Mouse (Mus musculus): ENCODE measurements around the gene Acmsd. TPM values are rescaled to one million over a fixed set of nuclear protein-coding genes. Genes with fewer than 3 reads are reported as not detected.

Acmsd gene
- polyA plus RNA-seq, 1 experiment: 4.1 TPM

GRCm38 (mm10) chr1:127765468-127765867 lies 36.3 kb downstream of the Acmsd start:
- WGBS: 75% methylated on average over 2 of the region's 2 CpGs
- Histone ChIP-seq H3K4me1 (ENCODE audit: control insufficient read depth, insufficient read depth, low read length) (no peaks in the 10 kb centered on the region), H3K27ac (ENCODE audit: control insufficient read depth, insufficient read depth, low read depth, low read length, poor library complexity) (no peak overlapping the region), H3K4me3 (replicated peaks; ENCODE audit: control insufficient read depth, low read depth, low read length) (no peak overlapping the region)
- TF ChIP-seq POLR2A (IDR thresholded peaks at IDR 0.05; ENCODE audit: borderline replicate concordance, control insufficient read depth, low read depth, low read length): no peak
- no peak for TF ChIP-seq CTCF (IDR thresholded peaks at IDR 0.05; ENCODE audit: control insufficient read depth, insufficient read depth, low read length)

- no peak for TF ChIP-seq CTCF (IDR thresholded peaks at IDR 0.05; ENCODE audit: control insufficient read depth, insufficient read depth, low read length)
- no peak for TF ChIP-seq POLR2A (IDR thresholded peaks at IDR 0.05; ENCODE audit: borderline replicate concordance, control insufficient read depth, low read depth, low read length)
- 78% methylated on average over 2 of the region's 2 CpGs for WGBS
Measured at GRCm38 (mm10) chr1:127766741-127767140, 37.5 kb downstream of the Acmsd start.

GRCm38 (mm10) chr1:127773198-127773802 lies 44.1 kb downstream of the Acmsd start:
- WGBS: 0% methylated on average over 14 of the region's 14 CpGs

More at GRCm38 (mm10) chr1:127766741-127767140, 37.5 kb downstream of the Acmsd start:
- no peaks in the 10 kb centered on the region for H3K4me1 ChIP-seq (ENCODE audit: control insufficient read depth, insufficient read depth, low read length)
- H3K4me3 ChIP-seq (replicated peaks; ENCODE audit: control insufficient read depth, low read depth, low read length): no peak overlapping the region
- H3K27ac ChIP-seq (ENCODE audit: control insufficient read depth, insufficient read depth, low read depth, low read length, poor library complexity): no peak overlapping the region

GRCm38 (mm10) chr1:127773803-127774500 lies 44.7 kb downstream of the Acmsd start, which contains the start of gene Ccnt2:
Ccnt2 (plus strand) TSS chr1:127774164.
- under 1% methylated on average over 63 of the region's 63 CpGs for WGBS
- H3K27ac ChIP-seq (ENCODE audit: control insufficient read depth, insufficient read depth, low read depth, low read length, poor library complexity): peak within 1 kb of the TSS; percentile 94
- H3K4me1 ChIP-seq (ENCODE audit: control insufficient read depth, insufficient read depth, low read length): peaks cover 2% of the 10 kb centered on the region; the same call in 1 of the 2 replicates
- H3K4me3 ChIP-seq (replicated peaks; ENCODE audit: control insufficient read depth, low read depth, low read length): peak within 1 kb of the TSS; percentile 95
- TF ChIP-seq POLR2A (IDR thresholded peaks at IDR 0.05; ENCODE audit: borderline replicate concordance, control insufficient read depth, low read depth, low read length) (peak; percentile 86; the same call in 1 of the 2 replicates), CTCF (IDR thresholded peaks at IDR 0.05; ENCODE audit: control insufficient read depth, insufficient read depth, low read length) (no peak)

More at GRCm38 (mm10) chr1:127773198-127773802, 44.1 kb downstream of the Acmsd start:
- peak overlapping the region; percentile 40 for H3K27ac ChIP-seq (ENCODE audit: control insufficient read depth, insufficient read depth, low read depth, low read length, poor library complexity)
- peaks cover 2% of the 10 kb centered on the region; the same call in 1 of the 2 replicates for H3K4me1 ChIP-seq (ENCODE audit: control insufficient read depth, insufficient read depth, low read length)
- TF ChIP-seq POLR2A (IDR thresholded peaks at IDR 0.05; ENCODE audit: borderline replicate concordance, control insufficient read depth, low read depth, low read length): 0 out of 2 replicates have a peak, but pooled peaks have one; percentile 5
- no peak for TF ChIP-seq CTCF (IDR thresholded peaks at IDR 0.05; ENCODE audit: control insufficient read depth, insufficient read depth, low read length)
- H3K4me3 ChIP-seq (replicated peaks; ENCODE audit: control insufficient read depth, low read depth, low read length): peak overlapping the region; percentile 39

- H3K27ac ChIP-seq (ENCODE audit: control insufficient read depth, insufficient read depth, low read depth, low read length, poor library complexity): peak overlapping the region; percentile 94
- H3K4me3 ChIP-seq (replicated peaks; ENCODE audit: control insufficient read depth, low read depth, low read length): peak overlapping the region; percentile 95
- no peak for TF ChIP-seq POLR2A (IDR thresholded peaks at IDR 0.05; ENCODE audit: borderline replicate concordance, control insufficient read depth, low read depth, low read length)
- no peak for TF ChIP-seq CTCF (IDR thresholded peaks at IDR 0.05; ENCODE audit: control insufficient read depth, insufficient read depth, low read length)
- under 1% methylated on average over 31 of the region's 31 CpGs for WGBS
- peaks cover 2% of the 10 kb centered on the region; the same call in 1 of the 2 replicates for H3K4me1 ChIP-seq (ENCODE audit: control insufficient read depth, insufficient read depth, low read length)
Measured at GRCm38 (mm10) chr1:127774501-127774880, 45.3 kb downstream of the Acmsd start.

- WGBS: 10% methylated on average over 10 of the region's 10 CpGs
- H3K4me1 ChIP-seq (ENCODE audit: control insufficient read depth, insufficient read depth, low read length): peaks cover 2% of the 10 kb centered on the region; the same call in 1 of the 2 replicates
- TF ChIP-seq CTCF (IDR thresholded peaks at IDR 0.05; ENCODE audit: control insufficient read depth, insufficient read depth, low read length): no peak
- TF ChIP-seq POLR2A (IDR thresholded peaks at IDR 0.05; ENCODE audit: borderline replicate concordance, control insufficient read depth, low read depth, low read length): no peak
- peak overlapping the region; percentile 95 for H3K4me3 ChIP-seq (replicated peaks; ENCODE audit: control insufficient read depth, low read depth, low read length)
- H3K27ac ChIP-seq (ENCODE audit: control insufficient read depth, insufficient read depth, low read depth, low read length, poor library complexity): no peak overlapping the region
Measured at GRCm38 (mm10) chr1:127775206-127775720, 46.0 kb downstream of the Acmsd start.

GRCm38 (mm10) chr1:127776246-127776645 lies 47.0 kb downstream of the Acmsd start:
- no peak for TF ChIP-seq CTCF (IDR thresholded peaks at IDR 0.05; ENCODE audit: control insufficient read depth, insufficient read depth, low read length)
- no peak for TF ChIP-seq POLR2A (IDR thresholded peaks at IDR 0.05; ENCODE audit: borderline replicate concordance, control insufficient read depth, low read depth, low read length)
- Histone ChIP-seq H3K4me1 (ENCODE audit: control insufficient read depth, insufficient read depth, low read length) (peaks cover 3% of the 10 kb centered on the region; the same call in 1 of the 2 replicates), H3K4me3 (replicated peaks; ENCODE audit: control insufficient read depth, low read depth, low read length) (no peak overlapping the region), H3K27ac (ENCODE audit: control insufficient read depth, insufficient read depth, low read depth, low read length, poor library complexity) (no peak overlapping the region)
- 54% methylated on average over 6 of the region's 6 CpGs for WGBS

GRCm38 (mm10) chr1:127778611-127779010 lies 49.4 kb downstream of the Acmsd start:
- 87% methylated on average over 3 of the region's 3 CpGs for WGBS
- H3K4me3 ChIP-seq (replicated peaks; ENCODE audit: control insufficient read depth, low read depth, low read length): no peak overlapping the region

More at GRCm38 (mm10) chr1:127778611-127779010, 49.4 kb downstream of the Acmsd start:
- Histone ChIP-seq H3K4me1 (ENCODE audit: control insufficient read depth, insufficient read depth, low read length) (peaks cover 1% of the 10 kb centered on the region; the same call in 1 of the 2 replicates), H3K27ac (ENCODE audit: control insufficient read depth, insufficient read depth, low read depth, low read length, poor library complexity) (no peak overlapping the region)
- TF ChIP-seq CTCF (IDR thresholded peaks at IDR 0.05; ENCODE audit: control insufficient read depth, insufficient read depth, low read length): no peak
- TF ChIP-seq POLR2A (IDR thresholded peaks at IDR 0.05; ENCODE audit: borderline replicate concordance, control insufficient read depth, low read depth, low read length): no peak
